Mouse (Mus musculus): Measurements from ENCODE around the gene Map4k4. TPM values are rescaled to one million over a fixed set of nuclear protein-coding genes. Genes with fewer than 3 reads are reported as not detected.
A peak's percentile ranks its signal among the peaks of the same experiment; 100 is the strongest.

Gene Map4k4
- total and polyA plus RNA-seq, 3 experiments: 0.04 to 0.21 TPM; not detected in 1

DNA sequence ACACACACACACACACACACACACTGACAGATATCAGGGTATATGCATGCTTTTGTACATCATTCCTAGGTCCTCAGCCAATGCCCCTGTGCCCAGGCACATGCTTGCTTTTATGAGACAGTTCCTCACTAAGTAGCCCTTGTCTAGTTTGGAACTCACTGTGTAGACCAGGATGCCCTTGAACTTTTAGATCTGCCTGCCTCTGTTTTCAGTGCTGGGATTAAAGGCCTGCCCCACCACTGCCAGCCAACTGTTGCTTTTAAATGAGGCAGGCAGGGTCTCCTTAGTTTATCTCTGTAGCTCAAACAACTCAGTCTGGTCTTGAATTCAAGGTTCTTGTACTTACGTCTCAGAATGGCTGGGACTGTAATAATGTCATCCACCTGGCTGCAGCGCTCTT, 8.3 kb downstream of the Map4k4 start:
- no peak for DNase-seq (ENCODE audit: low read depth, low spot score)
- Histone ChIP-seq H3K4me1 (ENCODE audit: control insufficient read depth in 1 of 2, insufficient read depth in 2 of 2, low read length in 2 of 2) (no peaks in the 10 kb centered on the region), H3K36me3 (ENCODE audit: control insufficient read depth in 1 of 2, insufficient read depth in 2 of 2, low read length in 2 of 2) (no peaks in the 10 kb centered on the region), H3K27me3 (ENCODE audit: control insufficient read depth in 1 of 2, insufficient read depth in 2 of 2, low read length in 2 of 2) (no peaks in the 10 kb centered on the region; a peak in 1 of 4 replicates), H3K9ac (ENCODE audit: control insufficient read depth, low read depth, low read length, poor library complexity, severe bottlenecking) (no peak overlapping the region), H3K9me3 (replicated peaks; ENCODE audit: insufficient read depth, low read length) (no peaks in the 10 kb centered on the region), H3K79me2 (ENCODE audit: control insufficient read depth, insufficient read depth, low read length, poor library complexity) (no peaks in the 10 kb centered on the region), H3K4me3 (ENCODE audit: control insufficient read depth in 1 of 2, insufficient read depth in 1 of 2, low read depth in 2 of 2, low read length in 2 of 2) (no peak overlapping the region), H3K27ac (ENCODE audit: control insufficient read depth, low read depth, low read length) (no peak overlapping the region)
- no peak for TF ChIP-seq GATA1 (IDR thresholded peaks at IDR 0.05; ENCODE audit: low read depth, low read length)
- TF ChIP-seq POLR2AphosphoS2 (IDR thresholded peaks at IDR 0.05; ENCODE audit: low read length): no peak
- no peak for TF ChIP-seq ZC3H11A (IDR thresholded peaks at IDR 0.05; ENCODE audit: low read depth, low read length)
- no peak for TF ChIP-seq ZKSCAN1 (IDR thresholded peaks at IDR 0.05; ENCODE audit: low read depth, low read length)
- TF ChIP-seq EP300 (IDR thresholded peaks at IDR 0.05; ENCODE audit: low read depth in 1 of 2, low read length in 2 of 2): no peak
- TF ChIP-seq USF1 (IDR thresholded peaks at IDR 0.05; ENCODE audit: low read depth, low read length): no peak
- TF ChIP-seq TAL1 (IDR thresholded peaks at IDR 0.05; ENCODE audit: low read length): no peak

DNA sequence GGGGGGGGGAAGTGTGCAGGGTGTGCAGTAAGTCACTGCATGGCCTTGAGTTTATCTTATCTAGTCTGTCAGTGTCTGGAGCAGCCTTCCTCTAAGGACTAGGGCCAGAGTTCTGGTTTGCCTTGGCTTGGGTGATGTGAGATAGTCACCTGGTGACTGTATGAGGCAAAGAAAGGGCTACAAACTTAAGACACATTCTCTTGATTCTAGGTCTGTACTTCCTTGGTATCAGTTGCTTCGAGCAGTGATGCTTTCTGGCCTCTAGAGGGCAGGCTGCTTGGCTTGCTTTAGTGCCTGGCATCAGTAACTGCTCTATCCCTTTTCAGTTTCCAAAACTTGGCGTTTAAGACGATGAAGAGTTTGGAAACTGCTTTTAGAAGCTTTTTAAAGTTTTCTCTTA, 10.7 kb downstream of the Map4k4 start:
- peak; percentile 22 for DNase-seq (ENCODE audit: low read depth, low spot score)
- H3K79me2 ChIP-seq (ENCODE audit: control insufficient read depth, insufficient read depth, low read length, poor library complexity): no peaks in the 10 kb centered on the region
- no peaks in the 10 kb centered on the region for H3K9me3 ChIP-seq (replicated peaks; ENCODE audit: insufficient read depth, low read length)
- no peak overlapping the region for H3K4me3 ChIP-seq (ENCODE audit: control insufficient read depth in 1 of 2, insufficient read depth in 1 of 2, low read depth in 2 of 2, low read length in 2 of 2)
- H3K4me1 ChIP-seq (ENCODE audit: control insufficient read depth in 1 of 2, insufficient read depth in 2 of 2, low read length in 2 of 2): no peaks in the 10 kb centered on the region
- H3K27me3 ChIP-seq (ENCODE audit: control insufficient read depth in 1 of 2, insufficient read depth in 2 of 2, low read length in 2 of 2): no peaks in the 10 kb centered on the region; a peak in 1 of 4 replicates
- no peak overlapping the region for H3K27ac ChIP-seq (ENCODE audit: control insufficient read depth, low read depth, low read length)
- H3K36me3 ChIP-seq (ENCODE audit: control insufficient read depth in 1 of 2, insufficient read depth in 2 of 2, low read length in 2 of 2): no peaks in the 10 kb centered on the region
- TF ChIP-seq SMC3 (IDR thresholded peaks at IDR 0.05; ENCODE audit: low read depth, low read length) (peak; percentile 42), CTCF (IDR thresholded peaks at IDR 0.05 in 2 of 3, conservative IDR thresholded peaks at IDR 0.05 in 1 of 3; ENCODE audit: control insufficient read depth in 1 of 3, insufficient read depth in 1 of 3, low read depth in 2 of 3, low read length in 3 of 3, poor library complexity in 1 of 3, severe bottlenecking in 1 of 3) (peak; percentile 55 to 69 (median 67)), GABPA (IDR thresholded peaks at IDR 0.05; ENCODE audit: low read depth, low read length) (no peak)
- H3K9ac ChIP-seq (ENCODE audit: control insufficient read depth, low read depth, low read length, poor library complexity, severe bottlenecking): no peak overlapping the region

DNA sequence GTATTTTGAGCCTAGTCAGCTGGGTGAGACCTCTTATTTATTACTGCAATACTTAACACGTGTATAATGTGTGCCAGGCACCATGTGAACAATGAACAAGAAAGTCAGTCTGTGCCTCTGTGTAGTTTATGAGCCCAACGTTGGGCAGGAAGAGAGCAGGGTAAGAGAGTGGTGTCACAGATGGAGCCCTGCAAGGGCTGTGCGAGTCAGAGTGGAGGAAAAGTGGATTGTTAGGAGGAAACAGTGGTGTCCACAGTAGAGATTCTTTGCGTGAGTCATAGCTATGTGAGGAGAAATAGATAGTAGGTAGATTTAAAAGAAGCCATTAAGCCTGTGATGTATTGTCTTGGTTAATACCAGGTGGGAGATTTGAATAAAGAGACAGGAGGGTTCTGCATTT, 12.5 kb downstream of the Map4k4 start:
- Histone ChIP-seq H3K79me2 (ENCODE audit: control insufficient read depth, insufficient read depth, low read length, poor library complexity) (no peaks in the 10 kb centered on the region), H3K27ac (ENCODE audit: control insufficient read depth, low read depth, low read length) (no peak overlapping the region), H3K4me1 (ENCODE audit: control insufficient read depth in 1 of 2, insufficient read depth in 2 of 2, low read length in 2 of 2) (no peaks in the 10 kb centered on the region), H3K9ac (ENCODE audit: control insufficient read depth, low read depth, low read length, poor library complexity, severe bottlenecking) (no peak overlapping the region), H3K27me3 (ENCODE audit: control insufficient read depth in 1 of 2, insufficient read depth in 2 of 2, low read length in 2 of 2) (no peaks in the 10 kb centered on the region; a peak in 1 of 4 replicates), H3K9me3 (replicated peaks; ENCODE audit: insufficient read depth, low read length) (no peaks in the 10 kb centered on the region), H3K4me3 (ENCODE audit: control insufficient read depth in 1 of 2, insufficient read depth in 1 of 2, low read depth in 2 of 2, low read length in 2 of 2) (no peak overlapping the region), H3K36me3 (ENCODE audit: control insufficient read depth in 1 of 2, insufficient read depth in 2 of 2, low read length in 2 of 2) (no peaks in the 10 kb centered on the region)
- no peak for TF ChIP-seq USF1 (IDR thresholded peaks at IDR 0.05; ENCODE audit: low read depth, low read length)
- no peak for TF ChIP-seq JUND (IDR thresholded peaks at IDR 0.05; ENCODE audit: low read depth, low read length)
- TF ChIP-seq MAX (IDR thresholded peaks at IDR 0.05; ENCODE audit: low read length): no peak
- TF ChIP-seq RAD21 (IDR thresholded peaks at IDR 0.05; ENCODE audit: low read depth, low read length): no peak
- no peak for TF ChIP-seq ZC3H11A (IDR thresholded peaks at IDR 0.05; ENCODE audit: low read depth, low read length)
- TF ChIP-seq USF2 (IDR thresholded peaks at IDR 0.05; ENCODE audit: borderline replicate concordance in 1 of 2, insufficient read depth in 1 of 2, low read depth in 1 of 2, low read length in 2 of 2): no peak
- TF ChIP-seq KAT2A (conservative IDR thresholded peaks at IDR 0.05; ENCODE audit: low read depth, low read length): no peak
- no peak for TF ChIP-seq CHD2 (IDR thresholded peaks at IDR 0.05; ENCODE audit: low read length)
- no peak for TF ChIP-seq MAFK (IDR thresholded peaks at IDR 0.05; ENCODE audit: borderline replicate concordance, low read depth, low read length)
- TF ChIP-seq SIN3A (IDR thresholded peaks at IDR 0.05; ENCODE audit: low read length): no peak
- no peak for TF ChIP-seq MYC (IDR thresholded peaks at IDR 0.05; ENCODE audit: low read depth, low read length)
- TF ChIP-seq UBTF (IDR thresholded peaks at IDR 0.05; ENCODE audit: borderline replicate concordance, insufficient read depth, low read depth, low read length): no peak
- no peak for TF ChIP-seq MEF2A (IDR thresholded peaks at IDR 0.05; ENCODE audit: extremely low read depth, insufficient replicate concordance, low read depth, low read length, poor library complexity, severe bottlenecking)
- no peak for TF ChIP-seq TCF12 (IDR thresholded peaks at IDR 0.05; ENCODE audit: low read depth, low read length)
- TF ChIP-seq NRF1 (IDR thresholded peaks at IDR 0.05; ENCODE audit: insufficient read depth, low read depth, low read length, poor library complexity, severe bottlenecking): no peak
- no peak for TF ChIP-seq MXI1 (IDR thresholded peaks at IDR 0.05; ENCODE audit: low read depth, low read length)
- no peak for TF ChIP-seq HCFC1 (IDR thresholded peaks at IDR 0.05; ENCODE audit: low read depth, low read length)
- TF ChIP-seq GABPA (IDR thresholded peaks at IDR 0.05; ENCODE audit: low read depth, low read length): no peak
- no peak for DNase-seq (ENCODE audit: low read depth, low spot score)

Data from MEL (cell line).